Mouse (Mus musculus) neutrophil, adult 5-6 weeks (primary cell): ENCODE data around the gene Tepp. TPM values are rescaled to one million over a fixed set of nuclear protein-coding genes. Genes with fewer than 3 reads are reported as not detected.

Experiments
- ATAC-seq: fragments of 151-379, 151-347 bp; 2 replicates; pipeline ENCODE4 v1.8.0; 2017; ENCODE audit warnings: mild to moderate bottlenecking, moderate TSS enrichment; ENCODE audit not compliant: insufficient number of reproducible peaks, poor library complexity, low FRiP score, severe bottlenecking; ENCODE audit errors: extremely low read depth
- total RNA-seq: library from RNA; stranded (forward); fragments of 200-1000 nt; gene quantifications from 2 replicates; pipeline ENCODE4 v1.2.3, GENCODE M21; 2017

Tepp gene
- total RNA-seq, 1 experiment from 2014 or later, result not detected

DNA sequence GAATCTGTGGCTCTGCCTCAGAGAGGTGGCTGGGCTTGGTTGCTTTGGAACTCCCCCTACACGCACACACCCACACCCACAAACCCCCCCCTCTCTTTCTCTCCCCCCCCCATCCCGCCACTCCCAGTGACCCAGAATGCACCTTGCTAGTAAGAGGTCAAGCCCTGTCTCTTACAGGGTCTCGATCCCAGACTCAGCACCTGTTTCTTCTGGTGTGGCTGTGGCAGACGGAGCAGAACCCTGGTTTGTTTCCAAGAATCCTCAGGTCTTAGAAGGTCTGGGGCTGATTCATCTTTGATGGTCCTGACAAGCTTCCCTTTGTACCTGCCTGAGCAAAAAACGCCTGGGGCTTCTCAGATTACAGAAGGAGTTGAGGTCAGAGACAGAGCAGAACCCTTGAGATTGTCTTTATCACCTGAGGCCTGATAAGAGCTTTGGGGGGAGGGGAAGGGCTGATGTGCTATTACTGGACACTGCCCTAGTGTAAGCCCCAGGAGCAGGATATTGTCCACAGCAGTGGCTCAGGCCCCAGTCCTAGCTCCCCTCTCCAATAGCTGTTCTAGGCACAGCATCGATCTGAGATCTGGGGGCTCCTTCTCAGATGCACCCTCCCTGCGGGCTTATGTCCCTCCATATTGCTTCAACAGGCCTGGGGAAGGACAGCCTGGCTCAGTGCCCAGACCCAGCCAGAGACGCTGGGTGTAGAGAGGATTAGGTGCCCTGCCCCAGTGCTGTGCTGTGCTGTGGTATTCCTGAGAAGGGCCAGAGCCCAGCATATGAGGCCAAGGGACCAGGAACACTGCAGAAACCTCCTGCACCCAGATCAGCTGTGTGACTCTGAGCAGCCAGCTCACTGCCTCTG is 48.4 kb downstream of the Tepp start:
- no peak for ATAC-seq

DNA sequence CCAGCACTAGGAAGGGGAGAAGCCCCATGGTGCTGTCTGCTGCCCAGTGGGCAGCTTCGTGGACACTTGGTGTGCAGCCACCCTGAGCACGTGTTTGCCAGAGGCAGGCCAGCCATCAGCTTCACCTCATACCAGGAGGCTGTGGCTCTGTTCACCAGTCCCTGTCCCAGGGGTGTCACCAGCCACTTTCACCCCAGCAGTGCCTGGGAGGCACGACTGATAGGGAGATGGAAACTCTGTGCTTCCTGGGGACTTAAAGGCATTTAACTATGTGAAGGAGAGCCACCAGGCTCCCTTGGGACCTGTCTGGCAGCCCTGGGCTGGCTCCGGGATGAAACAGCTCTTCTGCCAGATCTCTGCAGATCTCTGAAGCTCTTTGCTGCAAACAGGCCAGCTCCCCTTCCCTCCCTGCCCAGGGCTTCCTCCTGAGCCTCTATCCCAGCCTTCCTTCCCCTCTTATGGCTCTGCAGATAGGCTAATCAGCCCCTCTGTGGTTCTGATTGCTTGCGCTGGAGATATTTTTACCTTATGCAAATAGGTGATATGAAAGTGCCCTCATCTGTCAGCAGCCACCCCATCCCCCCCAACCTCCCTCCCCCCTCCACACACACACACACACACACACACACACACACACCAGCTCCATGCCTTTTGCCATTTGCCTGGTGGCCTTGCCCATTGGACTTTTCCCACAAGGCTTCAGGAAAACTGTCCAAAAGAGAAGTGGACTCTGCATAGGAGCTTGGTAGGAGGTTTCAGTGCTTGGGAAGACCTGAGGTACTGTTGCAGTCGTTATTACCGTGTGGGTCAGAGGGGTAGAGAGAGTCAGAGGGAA is 50.0 kb downstream of the Tepp start:
- ATAC-seq, result no peak

DNA sequence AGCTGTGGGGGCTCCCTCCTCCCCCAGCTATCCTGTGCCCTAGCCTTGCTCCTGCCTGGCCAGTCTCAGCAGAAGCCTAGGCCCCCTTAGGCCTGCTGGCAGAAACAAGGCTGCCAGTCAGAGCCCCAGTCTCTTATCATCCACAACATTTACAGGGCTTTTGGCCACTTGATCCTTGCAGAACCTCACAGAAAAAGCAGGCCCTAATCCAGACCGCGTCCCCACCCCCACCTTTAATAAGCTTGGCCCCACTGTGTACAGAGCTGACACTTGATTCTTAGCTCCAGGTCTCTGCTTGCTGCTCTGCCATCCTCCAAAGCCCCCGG is 50.6 kb downstream of the Tepp start:
- no peak for ATAC-seq

DNA sequence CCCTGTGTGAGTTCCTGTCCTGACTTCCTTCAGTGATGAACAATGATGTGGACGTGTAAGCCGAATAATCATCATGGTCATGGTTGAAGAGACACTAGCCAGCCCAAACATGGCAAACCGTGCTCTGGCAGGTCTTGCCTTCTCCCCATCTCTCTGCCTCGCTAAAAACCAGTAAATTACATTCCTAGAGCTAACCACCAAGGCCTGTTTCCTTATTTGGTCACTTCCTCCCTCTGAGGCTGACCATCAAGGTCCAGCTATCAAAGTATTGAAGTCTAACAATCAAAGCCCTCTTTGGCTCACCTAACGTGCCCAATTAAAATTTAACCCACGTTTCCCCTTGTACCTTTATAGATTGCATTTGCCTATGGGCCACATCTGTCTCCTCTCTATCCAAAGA is 51.9 kb downstream of the Tepp start:
- no peak for ATAC-seq

DNA sequence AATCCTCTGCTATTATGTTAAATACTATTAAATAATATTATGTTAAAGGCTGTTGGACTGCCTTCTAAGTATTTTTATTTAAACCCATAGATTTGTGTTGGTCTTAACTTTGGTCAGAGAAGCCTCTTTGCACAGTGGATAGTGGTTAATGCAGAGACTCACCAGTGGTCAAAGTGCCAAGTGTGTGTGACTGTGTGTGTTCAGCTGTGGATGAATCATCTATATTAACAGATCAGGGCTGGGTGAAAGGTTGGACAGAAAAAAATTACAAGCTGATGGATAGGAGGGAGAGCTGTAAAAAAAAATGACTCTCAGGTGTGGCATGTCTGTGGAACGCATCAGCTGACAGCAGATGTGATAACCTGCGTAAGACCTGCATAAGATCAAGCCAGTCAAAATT is 53.5 kb downstream of the Tepp start:
- ATAC-seq, result no peak

DNA sequence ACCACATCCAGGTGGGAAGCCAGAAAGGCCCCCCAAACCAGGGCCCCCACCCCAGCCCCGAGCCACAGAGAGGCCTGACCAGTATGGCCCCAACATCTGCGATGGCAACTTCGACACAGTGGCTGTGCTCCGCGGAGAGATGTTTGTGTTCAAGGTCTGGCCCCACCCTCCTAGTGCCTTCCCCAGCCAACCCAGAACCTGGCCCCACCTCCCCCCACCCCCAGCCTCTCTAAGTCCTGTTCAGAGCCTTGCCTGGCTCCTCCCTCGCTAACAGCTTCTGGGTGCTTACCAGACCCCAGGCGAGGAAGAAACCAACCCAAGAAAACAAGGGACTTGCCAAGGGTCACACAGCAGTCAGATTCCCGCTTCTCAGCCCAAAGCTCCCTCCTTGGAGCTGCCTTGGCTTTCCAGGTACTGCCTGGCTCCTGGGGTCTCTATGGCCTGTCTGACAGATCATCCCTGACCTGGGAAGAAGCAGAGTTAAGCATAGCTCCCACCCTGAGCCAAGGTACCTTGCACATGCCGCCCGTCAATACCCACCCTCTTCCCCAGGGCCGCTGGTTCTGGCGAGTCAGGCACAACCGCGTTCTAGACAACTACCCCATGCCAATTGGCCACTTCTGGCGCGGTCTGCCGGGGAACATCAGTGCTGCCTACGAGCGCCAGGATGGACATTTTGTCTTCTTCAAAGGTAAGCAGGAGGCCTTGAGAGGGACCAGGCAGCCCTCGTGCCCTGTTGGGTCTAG is 59.4 kb downstream of the Tepp start:
- no peak for ATAC-seq

DNA sequence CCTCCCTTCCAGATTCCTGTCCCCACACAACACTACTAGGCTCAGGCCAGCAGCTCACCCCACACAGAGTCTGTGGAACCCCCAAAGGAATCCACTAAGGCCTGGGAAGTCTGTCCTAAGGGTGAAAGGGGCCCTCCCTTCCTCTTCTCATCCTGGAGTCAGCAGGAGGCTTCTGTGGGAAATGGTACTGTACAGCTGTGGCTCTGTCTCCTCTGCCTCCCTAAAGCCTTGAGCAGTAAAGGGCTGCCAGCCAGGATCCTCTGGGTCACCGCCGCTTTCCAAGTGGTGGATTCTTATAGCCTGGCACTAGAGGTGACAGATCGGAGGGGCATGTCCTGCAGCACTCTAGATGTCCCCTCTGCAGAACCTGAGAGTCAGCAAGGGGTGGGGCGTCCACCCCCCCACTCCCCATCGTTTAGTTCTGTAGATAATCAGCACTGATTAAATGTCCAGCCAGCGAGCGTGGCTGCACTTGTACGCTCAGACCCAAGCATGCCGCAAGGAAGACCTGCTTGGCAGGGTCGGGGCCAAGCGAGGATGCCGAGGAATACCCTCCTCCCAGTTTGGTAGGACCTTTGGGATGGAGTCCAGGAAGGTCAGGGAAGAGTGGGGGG is 63.1 kb downstream of the Tepp start:
- ATAC-seq, result no peak

DNA sequence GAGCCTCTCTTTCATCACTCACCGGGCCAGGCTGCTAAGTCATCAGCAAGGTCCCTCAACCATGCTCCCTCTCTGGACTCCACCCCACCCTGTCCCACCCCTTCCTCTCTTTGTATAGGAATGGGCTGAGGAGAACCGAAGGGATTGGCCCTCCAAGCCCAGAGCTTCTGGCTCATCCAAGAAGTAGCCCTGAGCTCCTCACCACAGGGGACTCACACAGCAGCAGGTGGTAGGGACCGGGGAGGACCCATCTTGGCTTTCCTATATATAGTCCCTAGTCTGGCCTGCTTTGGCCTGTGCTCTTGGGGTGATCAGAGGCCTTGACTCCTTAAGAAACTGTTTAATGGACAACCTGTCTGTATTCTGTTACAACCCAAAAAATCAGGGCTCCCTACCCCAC is 64.1 kb downstream of the Tepp start:
- no peak for ATAC-seq

DNA sequence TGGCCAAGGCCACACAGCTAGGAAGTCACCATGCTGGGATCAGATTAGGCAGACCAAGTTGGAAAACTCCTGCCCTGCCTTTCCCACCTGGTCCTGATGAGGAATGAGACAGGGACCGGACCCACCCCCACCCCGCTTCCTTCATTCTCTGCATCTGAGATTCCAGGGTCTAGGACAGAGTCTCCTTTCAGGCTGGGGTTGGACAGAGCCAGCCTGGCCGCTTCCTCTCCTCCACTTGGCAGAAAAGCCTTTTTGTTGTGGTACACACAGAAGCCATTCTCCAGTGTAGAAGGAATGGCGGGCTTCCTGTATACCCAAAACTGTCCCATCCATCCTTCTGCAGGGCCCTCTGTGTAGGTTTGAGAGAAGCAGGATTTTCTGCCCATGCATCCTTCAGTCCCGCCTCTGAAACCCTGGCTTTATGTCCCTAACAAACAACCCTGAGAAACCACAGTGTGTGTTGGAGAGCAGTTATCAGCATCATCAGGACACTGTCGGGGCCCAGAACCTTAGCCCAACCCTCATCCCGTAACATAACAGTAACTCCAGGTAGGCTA is 65.1 kb downstream of the Tepp start:
- no peak for ATAC-seq

Other genes with a start within 250 kb of the Tepp start
- 22.8 and 26.2 TPM in 2 replicates for gene Katnb1, start 229.4 kb upstream of the Tepp start, total RNA-seq
- gene Kifc3, start 107.8 kb upstream of the Tepp start, total RNA-seq, result 1.2 and 2.2 TPM in 2 replicates
- gene Cngb1, start 4.0 kb upstream of the Tepp start, total RNA-seq, result 0.12 TPM in 1 of 2 replicates, not detected in the other
- gene Zfp319, start 21.4 kb downstream of the Tepp start, total RNA-seq, result 6.9 and 7.6 TPM in 2 replicates
- 35.5 and 46.4 TPM in 2 replicates for gene Usb1, start 21.7 kb downstream of the Tepp start, total RNA-seq
- 0.12 and 0.25 TPM in 2 replicates for gene Mmp15, start 41.7 kb downstream of the Tepp start, total RNA-seq
- 40.3 and 42.5 TPM in 2 replicates for gene Cfap20, start 124.3 kb downstream of the Tepp start, total RNA-seq
- 24.4 and 25.7 TPM in 2 replicates for gene Csnk2a2, start 179.5 kb downstream of the Tepp start, total RNA-seq
- not detected in 2 replicates for gene Ccdc113, start 223.5 kb downstream of the Tepp start, total RNA-seq